Mouse (Mus musculus) mouse trophoblast stem cell (cell line): ENCODE data around the gene Hgd.

Source experiments
- in situ Hi-C, 2 experiments: fragments of 300-500 bp; cut with MseI, MboI; formaldehyde crosslinking; loops; 2 replicates in 1 of 2; 3 replicates in 1 of 2; pipeline ENCODE4 v1.15.1; 2025

The Hgd gene

GRCm38 (mm10) chr16:37580651-37581050, 698 bp downstream of the Hgd start:
- in situ Hi-C loops: no loop called here

DNA sequence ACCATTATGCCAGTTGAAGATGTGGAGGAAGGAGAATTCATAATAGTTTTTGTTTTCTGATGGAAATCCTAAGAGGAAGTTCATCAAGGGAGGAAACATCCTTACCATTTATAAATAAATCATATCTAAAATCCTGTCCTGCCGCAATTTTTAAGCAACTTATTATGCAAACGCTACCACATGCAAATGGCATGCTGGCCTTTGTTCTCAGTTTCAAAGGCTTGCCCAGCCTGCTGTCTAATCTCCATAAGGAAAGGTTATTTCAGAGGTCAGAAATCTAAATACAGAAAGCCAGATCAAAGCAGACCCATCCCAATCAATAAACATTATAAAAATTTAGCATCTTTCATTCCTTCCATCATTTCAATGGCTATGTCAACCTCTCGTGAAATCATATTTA, 1.9 kb downstream of the Hgd start:
- in situ Hi-C loops: no loop called here

- in situ Hi-C loops: no loop called here
Measured at GRCm38 (mm10) chr16:37583306-37583705, 3.4 kb downstream of the Hgd start.

DNA sequence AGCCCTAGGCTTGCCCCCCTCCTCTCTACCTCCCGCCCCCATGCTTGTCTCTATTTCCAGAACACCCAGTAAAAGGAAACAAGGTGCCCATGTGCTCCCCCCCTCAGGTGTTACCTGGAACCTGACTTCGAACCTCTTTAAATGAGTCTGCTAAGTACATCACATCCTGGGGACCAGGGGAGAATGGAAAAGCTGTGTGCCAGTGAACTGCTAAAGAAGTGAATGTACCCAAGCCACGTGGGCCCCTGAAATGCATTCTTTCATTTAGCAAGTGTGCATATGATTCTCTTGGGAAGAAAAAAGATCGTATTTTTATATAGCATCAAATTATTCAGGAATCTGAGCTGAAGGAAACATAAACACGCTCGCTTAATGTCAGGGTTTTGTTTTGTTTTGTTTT, 3.8 kb downstream of the Hgd start:
- in situ Hi-C loops: no loop called here

DNA sequence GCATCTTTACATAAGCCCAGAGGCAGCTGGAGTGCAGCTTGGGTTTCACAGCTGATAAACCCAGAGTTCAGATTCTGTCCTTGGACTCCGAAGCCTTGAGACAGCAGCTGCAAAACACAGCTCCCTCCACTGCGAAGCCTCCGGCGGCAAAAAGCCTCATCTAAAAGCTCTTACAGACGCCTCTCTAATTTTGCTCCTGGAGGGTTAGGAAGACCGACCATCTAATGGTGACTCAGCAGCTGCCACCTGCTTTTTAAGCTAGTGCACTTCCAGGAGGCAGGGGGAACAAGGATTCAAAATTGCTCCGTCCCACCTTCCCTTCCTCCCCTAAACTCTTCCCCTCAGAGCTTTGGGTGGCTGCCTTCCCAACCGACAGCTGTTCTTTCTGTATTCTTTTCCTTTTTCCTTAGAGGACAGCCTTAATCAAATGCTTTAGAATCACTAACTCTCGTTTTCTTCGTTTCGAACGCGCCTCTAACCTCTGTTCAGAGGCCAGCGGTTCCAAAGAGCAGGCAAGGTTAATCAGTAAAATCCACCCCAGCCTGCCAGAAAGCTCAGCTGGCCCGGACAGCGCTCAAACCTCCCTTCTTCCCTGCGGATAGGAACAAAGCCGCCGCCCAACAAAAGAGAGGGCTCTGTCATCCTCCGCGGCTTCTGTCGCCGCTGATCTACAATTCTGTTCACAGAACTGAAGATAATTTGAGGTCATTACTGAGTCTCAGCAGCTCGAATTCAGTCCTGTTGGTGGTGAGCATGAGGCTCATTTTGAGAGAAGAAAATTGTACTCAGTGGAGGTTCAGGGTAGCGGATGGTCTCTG, 4.5 kb downstream of the Hgd start:
- in situ Hi-C loops: no loop called here

DNA sequence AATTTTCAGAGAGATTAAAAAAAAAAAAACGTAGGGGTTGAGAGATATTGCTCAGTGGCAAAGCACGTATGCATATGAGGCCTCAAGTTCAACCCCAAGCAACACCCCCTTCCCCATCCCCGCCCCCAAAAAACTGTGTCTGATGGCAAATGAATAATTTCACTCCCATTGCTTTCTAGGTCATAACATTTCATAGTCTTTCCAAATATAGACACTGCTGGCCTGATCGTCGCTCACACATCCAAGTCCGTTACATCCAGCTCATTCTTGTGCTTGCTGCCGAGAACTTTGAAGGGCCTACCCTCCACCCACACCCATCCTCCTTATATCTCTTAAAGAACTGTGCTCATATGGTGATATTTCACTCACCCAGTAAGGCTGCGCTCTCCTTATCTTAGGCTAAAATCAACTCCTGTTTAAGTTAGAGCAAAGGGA, 5.2 kb downstream of the Hgd start:
- in situ Hi-C loops: no loop called here

- in situ Hi-C loops: no loop called here
Measured at GRCm38 (mm10) chr16:37590921-37591320, 11.0 kb downstream of the Hgd start.

DNA sequence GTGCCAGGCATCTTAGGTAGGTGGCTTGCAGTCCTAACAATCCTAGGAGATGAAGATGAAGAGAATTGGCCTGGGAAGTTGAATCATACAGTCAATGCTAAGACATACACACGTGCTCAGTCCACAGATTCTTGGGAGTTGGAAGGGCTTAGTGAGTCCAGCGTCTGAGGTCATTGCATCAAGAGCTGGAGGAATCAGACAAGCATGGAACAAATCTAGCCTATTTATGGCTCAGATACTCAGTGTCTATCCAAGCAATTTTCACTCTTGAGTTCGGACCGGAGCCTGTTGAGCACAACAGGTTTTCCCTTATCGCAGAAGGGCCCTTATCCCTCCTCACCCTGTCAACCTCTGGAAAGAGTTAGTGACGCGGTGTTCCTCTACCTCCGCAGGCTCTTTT, 11.6 kb downstream of the Hgd start:
- in situ Hi-C loops: no loop called here

DNA sequence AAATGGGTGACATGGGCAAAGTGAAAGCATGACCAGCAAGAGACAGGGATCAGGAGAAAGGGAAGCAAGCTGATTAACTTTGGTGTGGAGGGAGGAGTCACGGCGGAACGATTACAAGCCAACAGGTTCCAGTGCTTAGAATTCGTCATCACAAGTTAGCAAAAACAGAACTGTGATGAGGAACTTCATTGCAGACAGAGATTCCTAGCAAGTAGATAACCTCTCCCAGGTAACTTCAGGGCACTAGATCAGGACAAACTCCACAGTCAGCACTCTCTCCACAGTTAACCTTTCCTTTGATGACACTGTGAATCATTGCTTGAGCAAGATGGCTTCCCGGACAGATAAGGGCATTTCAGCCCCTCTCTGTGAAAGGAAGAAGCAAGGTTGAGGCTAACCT, 17.5 kb downstream of the Hgd start:
- in situ Hi-C loops: no loop called here

DNA sequence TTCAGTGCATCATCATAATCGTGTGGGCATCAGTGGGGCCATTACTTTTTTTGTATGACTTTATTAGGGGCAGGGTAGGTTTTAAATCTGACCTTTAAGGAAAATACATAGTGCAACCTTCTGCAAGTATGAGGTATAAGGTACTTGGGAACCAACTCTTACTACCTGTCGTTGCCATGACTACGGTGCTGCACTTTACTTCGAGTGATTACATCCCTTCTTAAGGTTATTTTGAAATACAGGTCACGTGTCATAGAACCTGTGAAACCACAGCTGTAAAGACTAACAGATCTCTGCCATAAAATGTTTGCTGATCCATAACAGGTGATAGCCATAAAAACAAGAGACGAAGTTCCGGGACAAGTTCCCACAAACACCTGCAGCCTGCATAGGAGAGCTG, 18.5 kb downstream of the Hgd start:
- in situ Hi-C loops: no loop called here

- in situ Hi-C loops: no loop called here
Measured at GRCm38 (mm10) chr16:37599326-37599725, 19.4 kb downstream of the Hgd start.

DNA sequence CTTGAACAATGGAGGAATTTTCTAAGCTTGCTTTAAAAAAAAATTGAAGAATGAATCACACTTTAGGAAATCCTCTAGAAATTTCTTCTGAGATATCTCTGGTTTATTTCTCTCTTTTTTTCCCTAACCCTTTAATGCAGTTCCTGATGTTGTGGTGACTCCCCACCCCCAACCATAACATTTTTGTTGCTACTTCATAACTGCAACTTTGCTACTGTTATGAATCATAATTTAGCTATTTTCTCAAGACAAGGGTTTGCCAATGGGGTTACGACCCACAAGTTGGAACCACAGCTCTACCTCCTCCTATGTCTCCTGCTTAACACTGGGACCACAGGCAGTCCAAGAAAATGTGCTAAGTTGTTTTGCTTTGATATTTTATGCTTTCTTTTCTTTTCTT, 23.5 kb downstream of the Hgd start:
- in situ Hi-C loops: no loop called here

DNA sequence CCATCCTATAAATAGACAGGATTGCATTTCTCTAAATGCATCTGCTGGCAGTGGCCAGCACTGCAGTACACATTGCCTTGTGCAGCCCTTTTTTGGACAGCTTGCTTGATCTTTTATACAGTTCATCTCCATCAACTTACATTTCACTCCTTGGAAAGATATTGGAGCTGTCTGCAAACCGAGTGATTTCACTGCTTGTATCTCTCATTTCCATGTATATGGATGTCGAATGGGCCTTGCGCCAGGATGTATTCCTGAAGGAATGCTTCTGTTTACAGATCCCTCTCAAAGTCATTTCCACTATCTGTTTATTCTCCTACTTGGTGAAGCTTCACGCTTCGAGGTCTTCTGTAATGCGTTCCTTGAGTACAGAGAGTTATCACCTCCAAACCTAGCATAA, 24.3 kb downstream of the Hgd start:
- in situ Hi-C loops: no loop called here

DNA sequence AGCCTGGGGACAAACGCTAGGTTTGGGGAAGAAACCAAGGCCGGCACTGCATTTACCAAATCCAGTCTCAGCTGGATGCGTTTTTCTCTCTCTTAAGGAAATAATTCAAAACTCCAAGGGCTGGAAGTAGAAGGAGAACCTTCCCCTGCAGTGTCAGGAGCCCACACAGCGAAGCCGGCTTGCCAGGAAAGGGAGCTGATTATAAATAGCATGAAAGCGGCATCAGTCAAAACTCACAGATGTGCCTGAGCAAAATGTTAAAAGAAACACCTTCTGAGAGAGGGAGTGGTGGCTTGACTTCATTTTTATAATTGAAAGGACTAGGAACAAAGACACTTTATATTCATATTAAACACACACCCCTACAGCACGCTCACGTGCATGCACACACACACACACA, 30.4 kb downstream of the Hgd start:
- in situ Hi-C loops: no loop called here

GRCm38 (mm10) chr16:37611072-37611471, 31.1 kb downstream of the Hgd start:
- in situ Hi-C loops: no loop called here

GRCm38 (mm10) chr16:37612013-37612412, 32.1 kb downstream of the Hgd start:
- in situ Hi-C loops: no loop called here

DNA sequence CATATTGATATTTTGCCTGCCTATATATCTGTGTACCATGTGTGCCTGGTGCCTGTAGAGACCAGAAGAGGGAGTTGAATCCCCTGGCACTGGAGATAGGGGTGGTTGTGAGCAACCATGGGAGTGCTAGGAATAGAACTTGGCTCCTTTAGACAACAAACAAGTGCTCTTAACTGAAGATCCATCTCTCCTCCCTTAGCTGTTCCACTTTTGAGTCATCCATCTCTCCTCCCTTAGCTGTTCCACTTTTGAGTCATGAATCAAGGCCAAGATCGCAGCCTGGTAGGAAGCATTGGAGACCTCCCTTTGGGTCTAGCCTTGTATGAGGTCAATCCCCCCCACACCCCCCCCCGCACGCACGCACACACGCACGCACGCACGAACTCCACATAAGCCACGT, 34.6 kb downstream of the Hgd start:
- in situ Hi-C loops: no loop called here

GRCm38 (mm10) chr16:37615429-37615828, 35.5 kb downstream of the Hgd start:
- in situ Hi-C loops: no loop called here

DNA sequence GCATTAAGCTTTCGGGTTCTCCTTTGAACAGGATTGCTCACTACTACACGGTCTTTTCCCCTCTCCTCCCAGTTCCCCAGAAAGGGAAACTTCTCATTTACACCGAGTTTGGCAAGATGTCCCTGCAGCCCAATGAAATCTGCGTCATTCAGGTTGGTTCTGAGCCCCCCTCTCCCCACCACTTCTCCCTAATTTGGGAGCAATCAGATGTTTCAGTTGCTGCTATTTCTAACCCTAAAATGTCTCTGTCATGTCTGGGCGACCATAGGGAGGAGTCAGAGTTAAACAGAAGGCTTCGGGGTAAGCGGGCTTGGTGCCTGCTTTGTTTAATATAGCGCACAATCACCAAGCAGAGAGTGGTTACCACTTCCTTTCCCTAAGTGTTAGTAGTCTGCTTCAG, 36.2 kb downstream of the Hgd start:
- in situ Hi-C loops: no loop called here

GRCm38 (mm10) chr16:37617695-37618094, 37.7 kb downstream of the Hgd start:
- in situ Hi-C loops: no loop called here

GRCm38 (mm10) chr16:37622403-37622802, 42.5 kb downstream of the Hgd start:
- in situ Hi-C loops: no loop called here

DNA sequence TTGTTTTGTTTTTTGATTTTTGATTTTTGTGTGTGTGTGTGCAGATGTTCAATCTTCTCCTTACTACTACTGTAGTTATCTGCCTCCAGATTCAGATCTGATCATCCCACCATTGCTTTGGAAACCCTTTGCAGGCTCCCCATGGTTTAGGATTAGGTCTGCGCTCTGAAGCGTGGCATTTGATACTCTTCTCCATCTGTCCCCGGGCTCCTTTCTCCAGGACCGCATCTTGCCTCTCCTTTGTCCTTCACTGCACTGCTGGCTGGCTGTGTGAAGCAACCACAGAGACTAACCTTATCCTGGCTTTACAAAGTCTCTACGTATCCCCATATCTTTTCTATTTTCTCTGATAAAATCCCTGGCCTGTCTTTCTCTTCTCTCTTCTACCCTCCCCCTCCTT, 43.0 kb downstream of the Hgd start:
- in situ Hi-C loops: no loop called here

DNA sequence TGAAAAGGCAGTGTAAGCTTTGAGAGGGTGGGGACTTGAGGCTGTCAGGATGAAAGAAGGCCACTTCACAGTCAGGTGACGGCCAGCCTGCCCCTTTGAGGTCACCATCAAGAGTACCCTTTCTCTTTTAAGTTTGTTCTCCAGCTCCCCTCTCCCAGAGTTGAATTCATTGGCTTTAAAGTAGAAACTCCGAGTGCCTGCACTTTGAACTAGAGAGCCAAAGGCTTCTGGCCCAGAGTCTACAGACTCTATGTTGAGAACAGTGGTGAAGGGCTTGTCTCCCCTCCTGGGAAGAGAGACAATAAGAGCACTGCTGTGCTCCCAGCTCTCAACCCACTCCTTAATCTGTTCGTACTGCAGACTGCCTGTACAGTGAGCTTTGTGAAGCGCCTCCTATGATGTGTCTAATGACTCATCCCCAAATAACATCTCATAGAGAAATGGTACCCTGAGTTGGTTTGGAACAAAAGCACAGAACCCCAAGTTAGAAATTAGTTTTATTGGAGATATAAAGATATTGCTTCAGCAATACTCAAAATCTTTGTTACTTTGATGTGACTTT, 46.5 kb downstream of the Hgd start:
- in situ Hi-C loops: no loop called here

GRCm38 (mm10) chr16:37628336-37628735, 48.4 kb downstream of the Hgd start:
- in situ Hi-C loops: no loop called here
